Mouse (Mus musculus): ENCODE results near the gene Cdc42bpa.

The Cdc42bpa gene

DNA sequence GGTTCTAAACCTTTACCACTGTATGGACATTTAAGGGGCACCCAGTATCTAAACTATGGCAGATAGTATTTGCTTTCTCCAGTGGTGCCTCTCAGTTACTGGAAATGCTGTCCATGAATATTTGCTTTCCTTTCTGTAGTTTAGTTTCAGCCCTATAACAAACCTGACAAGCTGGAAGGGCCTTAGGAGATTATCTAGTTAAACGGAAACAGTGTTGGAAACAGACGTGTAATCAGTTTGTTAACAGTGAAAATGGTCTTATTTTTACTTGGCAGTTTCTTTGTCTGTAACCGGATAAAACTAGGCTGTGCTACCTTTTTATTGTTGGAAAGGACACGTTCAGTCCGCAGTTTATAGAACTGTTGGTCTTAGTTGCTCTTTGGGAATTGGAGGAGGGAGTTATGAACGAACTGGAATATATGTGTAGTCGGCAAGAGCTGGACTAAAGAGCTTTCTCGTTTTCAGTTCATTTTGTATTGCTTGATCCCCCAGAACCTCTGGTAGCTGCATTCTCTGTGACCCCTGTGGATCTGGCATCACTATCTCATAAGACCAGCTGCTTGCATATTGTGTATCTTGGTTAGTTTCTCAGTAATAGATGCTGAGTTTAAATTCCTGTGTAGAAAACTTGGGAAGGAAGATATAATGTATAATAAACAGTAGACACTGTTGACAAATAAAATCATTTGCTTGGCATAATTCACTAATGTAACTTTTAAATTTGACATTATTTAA is 70.5 kb downstream of the Cdc42bpa start:
- in situ Hi-C loops (cut with MboI, MseI): no loop called here

DNA sequence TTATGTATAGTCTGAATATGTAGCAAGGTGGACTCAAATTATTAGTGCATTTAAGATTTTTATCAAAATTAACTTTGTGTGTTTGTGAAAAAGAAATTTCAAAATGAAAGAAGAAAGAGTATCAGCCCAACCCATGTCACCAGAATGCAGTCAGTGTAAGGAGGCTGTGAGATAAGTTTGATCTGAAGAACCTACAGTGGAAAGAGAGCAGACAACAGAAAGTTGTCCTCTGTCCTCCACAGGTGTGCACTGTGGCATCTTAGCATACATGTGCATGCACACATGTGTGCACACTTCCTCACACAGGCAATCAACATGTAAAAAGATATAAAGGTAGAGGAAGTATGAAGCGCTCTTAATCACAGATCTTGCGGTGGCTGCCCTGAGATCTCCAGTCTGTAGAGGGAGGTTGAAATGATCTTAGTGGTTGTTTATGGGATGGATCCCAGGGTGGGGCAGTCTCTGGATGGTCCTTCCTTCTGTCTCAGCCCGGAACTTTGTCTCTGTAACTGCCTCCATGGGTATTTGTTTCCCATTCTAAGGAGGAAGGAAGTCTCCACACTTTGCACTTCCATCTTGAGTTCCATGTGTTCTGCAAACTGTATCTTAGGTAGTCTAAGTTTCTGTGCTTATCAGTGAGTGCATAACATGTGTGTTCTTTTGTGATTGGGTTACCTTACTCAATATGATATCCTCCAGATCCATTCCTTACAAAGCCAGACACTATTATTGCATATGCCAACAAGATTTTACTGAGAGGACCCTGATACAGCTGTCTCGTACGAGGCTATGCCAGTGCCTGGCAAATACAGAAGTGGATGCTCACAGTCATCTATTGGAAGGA is 71.7 kb downstream of the Cdc42bpa start:
- in situ Hi-C loops (cut with MboI, MseI): no loop called here

DNA sequence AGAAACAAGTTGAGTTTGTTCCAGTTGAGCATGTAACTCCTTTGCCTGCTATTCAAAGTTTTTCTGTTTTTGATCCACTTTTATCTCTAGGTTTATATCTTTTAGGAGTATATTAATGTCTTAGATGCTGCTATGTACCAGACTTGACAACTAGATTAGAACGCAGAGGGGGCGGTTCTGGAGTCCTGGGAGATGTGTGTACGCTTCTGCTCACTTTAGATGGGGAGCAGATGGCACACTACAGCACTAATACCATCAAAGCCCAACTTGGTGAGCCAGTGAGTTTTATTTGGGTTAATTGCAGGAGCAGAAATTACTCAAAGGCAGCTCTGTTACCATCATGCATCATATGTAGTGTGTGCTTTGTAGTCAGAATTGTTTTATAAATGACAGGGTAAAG is 77.2 kb downstream of the Cdc42bpa start:
- in situ Hi-C loops (cut with MboI, MseI): no loop called here

DNA sequence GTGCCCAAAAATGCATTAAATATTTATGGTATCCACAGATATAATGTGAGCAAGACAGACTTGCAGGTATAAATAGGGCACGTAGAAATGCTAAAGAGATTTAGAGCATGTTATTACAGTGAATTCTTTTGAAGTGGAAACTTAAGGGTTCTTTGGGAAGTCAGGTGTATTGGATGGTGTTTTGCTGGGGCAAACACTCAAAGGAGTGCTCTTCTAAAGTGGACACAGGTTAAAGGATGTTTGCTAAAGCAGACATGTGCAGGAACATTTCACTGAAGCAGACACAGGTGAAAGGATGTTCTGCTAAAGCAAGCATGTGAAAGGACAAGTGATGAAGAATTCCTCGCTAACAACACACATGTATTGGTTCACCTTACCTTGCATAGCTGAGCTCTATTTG is 83.9 kb downstream of the Cdc42bpa start:
- in situ Hi-C loops (cut with MboI, MseI): no loop called here

DNA sequence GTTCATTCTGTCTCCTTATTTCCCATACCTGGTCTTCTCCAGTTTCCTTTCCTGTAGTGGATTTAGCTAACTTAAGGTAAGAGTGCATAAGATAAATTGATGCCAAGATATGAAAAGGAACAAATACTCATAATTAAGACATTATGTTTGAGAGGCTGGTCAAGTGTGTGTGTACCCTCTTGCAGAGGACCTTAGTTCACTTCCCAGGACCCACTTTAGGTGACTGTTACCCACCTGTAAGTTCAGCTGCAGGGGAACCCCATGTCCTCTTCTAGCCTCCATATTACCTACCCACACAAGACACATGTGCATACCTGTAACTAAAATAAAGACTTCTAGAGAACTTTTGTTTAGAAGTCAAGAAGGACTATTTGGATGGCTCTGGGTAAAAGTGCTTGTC is 84.9 kb downstream of the Cdc42bpa start:
- in situ Hi-C loops (cut with MboI, MseI): no loop called here

DNA sequence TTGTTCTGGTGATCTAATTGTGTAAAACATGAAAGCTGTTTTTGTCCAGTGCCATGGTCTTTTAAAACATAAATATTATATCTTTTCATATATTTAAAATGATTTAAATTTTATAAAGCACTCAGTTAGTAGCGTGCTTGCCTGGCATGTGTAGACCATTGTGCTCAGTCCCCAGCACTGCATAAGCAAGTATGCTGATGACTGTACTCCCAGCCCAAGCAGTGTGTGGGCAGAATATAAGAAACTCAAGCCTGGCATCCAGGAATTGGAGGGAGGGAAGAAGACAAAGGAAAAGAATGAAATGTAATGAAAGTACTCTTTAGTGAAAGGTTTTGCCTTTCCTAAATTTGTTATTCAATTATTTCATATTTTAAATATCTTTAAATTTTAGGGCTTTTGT is 128.9 kb downstream of the Cdc42bpa start:
- in situ Hi-C loops (cut with MboI, MseI): no loop called here

DNA sequence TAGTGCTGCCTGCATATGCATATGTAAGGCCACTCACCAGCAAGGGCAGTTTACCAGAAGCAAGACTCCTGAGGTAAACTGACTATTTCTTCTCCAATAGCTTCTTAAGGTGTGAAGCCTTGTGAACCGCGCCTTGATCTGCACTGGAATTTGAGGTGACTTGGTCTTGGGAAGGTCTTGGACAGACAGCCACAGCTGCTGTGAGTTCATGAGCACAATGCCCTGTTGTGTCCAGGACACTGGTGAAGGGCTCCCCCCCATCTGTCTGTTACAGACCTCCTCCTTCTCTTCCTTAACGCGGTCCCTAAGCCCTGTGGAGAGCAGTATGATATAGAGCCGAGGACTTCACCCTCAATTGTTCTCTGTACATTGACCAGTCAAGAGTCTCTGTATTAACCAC is 138.2 kb downstream of the Cdc42bpa start:
- in situ Hi-C loops (cut with MboI, MseI): no loop called here

DNA sequence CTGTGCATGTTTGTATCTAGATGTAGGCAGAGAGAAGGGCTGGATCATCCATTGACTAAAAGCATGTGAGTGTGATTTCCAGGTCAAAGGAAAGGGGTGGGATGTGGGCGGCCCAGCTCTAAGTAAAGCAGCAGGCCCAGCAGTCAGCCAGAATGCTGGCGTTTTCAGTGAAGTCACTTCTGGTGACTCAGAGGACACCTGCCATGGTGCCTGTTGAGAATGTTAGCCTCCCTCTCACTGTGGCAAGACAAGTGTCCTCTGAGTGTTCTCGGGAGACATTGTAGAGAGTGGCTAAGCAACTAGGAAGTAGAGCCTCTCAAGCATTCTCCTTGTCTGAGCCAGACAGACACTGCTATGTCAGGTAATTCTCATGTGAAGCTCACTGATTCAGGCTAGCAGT is 144.3 kb downstream of the Cdc42bpa start:
- in situ Hi-C loops (cut with MboI, MseI): no loop called here

DNA sequence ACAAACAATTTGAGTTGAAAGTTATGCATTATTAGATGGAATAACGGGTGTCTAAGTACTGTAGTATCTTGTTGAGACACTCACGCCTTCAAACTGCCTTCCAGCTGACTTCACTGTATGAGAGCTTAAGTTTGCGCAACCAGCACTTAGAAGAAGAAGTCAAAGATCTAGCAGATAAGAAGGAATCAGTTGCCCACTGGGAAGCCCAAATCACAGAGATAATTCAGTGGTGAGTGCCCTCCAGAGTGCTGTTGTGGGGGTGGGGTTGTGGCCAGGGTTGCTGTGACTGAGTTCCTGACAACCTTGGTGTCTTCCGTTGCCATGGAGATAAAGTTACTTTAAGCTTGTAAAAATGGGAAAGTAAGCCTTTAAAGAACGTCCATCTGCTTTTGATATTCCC is 148.8 kb downstream of the Cdc42bpa start:
- in situ Hi-C loops (cut with MboI, MseI): no loop called here

DNA sequence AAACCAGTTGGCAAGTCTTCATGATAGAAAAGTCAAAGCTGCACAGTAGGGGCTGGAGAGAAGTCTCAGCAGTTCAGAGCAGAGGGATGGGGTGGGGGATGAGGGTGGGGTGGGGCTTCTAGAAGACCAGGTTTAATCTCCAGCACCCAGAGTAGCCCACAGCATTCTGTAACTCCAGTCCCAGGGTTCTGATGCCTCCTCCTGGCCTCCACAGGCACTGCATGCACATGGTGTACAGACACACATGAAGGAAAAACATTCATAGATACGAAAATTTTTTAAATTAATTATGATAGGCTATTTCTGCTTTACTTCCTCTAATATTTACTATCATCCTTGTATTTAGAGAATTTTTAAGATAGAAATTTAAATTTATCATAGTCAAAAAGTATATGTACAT is 156.3 kb downstream of the Cdc42bpa start:
- in situ Hi-C loops (cut with MboI, MseI): no loop called here

DNA sequence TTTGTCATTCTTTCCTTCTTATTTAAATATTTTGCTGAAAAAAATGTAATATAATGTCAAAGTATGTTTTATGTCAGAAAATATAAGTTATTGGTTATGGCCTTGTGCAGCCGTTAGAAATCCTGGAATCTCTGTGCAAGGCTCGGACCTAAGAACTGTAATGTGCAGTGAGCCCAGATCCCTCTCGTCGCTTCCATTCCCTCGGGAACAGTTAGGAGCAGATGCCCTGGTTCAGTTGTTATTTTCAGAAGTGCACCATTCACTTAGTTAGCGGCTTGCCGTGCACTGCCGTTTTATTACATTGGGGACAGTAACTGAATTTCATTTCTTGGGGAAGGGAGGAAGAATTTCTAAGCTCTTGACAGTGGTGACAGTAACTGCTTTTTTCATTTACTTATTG is 158.0 kb downstream of the Cdc42bpa start:
- in situ Hi-C loops (cut with MboI, MseI): no loop called here

DNA sequence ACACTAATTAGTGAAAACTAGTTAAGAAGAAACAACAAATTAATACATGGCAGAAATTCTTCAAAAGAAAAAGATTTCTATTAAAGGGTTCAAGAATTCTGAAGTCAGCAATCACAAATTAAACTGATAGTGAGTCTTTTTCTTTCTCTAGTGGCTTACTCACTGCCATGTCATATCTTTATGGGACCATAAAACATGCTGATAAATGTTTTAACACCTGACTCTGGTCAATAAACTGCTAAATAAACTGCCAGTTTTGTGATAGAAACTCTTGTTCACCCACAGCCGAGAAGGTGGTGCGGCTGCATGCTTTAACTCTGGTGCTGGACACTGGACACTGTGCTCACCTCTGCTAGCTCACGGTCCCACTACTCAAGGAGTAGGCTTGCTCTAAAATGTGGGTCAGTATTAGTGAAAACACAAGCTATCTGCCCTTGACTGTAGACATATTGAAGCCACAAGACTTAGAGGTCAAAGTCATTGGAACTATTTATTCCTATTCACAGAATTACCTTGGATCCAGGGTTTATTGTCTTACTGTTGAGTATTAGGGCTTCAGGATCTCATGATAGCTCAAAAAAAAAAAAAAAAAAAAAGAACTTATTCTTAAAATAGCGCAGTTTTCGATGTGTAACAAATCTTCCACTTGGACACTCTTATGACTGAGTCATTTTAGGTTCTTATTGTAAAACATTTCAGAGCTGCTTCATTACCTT is 168.0 kb downstream of the Cdc42bpa start:
- in situ Hi-C loops (cut with MboI, MseI): no loop called here

DNA sequence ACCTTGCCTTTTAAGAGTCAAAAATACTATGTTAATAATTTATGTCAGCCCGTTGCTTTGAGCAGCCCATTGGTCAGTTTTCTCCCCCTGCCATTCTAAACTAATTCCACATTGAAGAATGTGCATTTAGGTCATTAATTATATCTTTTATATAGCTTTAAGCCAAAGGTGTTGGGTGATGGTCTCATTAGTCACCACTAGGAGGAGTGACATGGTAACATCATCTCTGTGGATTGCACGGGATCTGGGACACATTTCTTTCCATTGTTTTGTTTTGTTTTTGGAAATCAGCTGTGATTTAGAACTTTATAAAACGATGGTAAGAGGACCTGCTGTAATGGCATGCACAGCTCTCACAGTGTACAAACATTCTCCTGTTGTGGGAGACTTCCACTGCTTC is 171.1 kb downstream of the Cdc42bpa start:
- in situ Hi-C loops (cut with MboI, MseI): loop anchor here (10.0 kb wide), 1 partner anchor 277 kb away; no protein-coding TSS in a partner anchor

DNA sequence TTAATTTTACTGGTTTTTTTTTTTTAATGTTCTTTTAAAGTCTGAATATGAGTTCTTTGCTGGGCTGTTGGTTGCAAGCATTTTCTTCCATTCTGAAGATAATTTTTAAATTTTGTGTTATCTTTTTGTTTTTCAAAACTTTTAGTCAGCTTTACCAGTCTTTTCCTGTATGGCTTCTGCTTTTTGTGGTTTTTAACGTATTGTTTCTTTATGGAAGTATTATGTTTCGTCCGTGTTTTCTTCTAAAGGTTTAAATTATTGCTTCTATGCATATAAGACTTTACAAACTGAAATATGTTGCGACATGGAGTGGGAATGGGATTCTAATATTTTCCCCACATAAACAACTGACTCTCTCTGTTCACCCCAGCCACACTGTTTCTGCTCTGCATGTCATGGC is 171.9 kb downstream of the Cdc42bpa start:
- in situ Hi-C loops (cut with MboI, MseI): loop anchor here (10.0 kb wide), 1 partner anchor 277 kb away; no protein-coding TSS in a partner anchor

DNA sequence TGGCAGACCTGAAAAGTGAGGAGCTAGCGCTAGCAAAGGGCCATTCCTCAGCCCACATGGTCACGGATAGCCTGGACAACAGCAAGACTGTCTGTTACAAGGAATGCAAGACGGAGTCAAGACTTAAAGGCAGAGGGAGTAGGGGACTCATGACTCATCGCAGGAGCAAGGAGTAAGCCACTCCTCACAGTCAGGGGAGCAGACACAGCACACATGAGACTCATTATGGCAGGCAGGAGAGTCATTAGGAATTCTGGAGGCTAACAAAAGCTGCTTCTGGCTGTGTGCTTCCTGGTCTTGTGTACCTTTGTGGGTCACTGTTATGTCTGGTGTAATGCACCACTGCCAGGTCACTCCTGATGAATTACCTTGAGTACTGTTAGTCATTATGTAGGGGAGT is 178.9 kb downstream of the Cdc42bpa start:
- in situ Hi-C loops (cut with MboI, MseI): loop anchor here (10.0 kb wide), 1 partner anchor 284 kb away; no protein-coding TSS in a partner anchor

DNA sequence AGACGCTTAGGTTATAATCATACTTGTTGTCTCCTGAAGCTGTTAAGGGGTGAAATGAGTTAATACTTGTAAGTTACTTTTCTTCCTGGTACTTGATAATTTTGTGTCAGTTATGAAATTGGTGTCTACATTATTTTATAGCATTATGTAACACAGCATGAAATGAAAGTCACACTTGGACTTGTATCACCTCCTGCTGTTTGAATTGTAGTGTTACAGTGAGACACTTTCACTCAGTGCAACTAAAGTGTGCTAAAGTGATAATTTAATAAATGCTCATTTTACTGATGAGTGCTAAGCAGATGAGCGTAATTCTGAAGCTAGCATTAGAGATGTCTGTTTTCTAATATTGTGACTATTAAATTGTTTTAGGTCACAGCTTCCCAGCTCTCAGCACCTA is 180.7 kb downstream of the Cdc42bpa start:
- in situ Hi-C loops (cut with MboI, MseI): no loop called here

DNA sequence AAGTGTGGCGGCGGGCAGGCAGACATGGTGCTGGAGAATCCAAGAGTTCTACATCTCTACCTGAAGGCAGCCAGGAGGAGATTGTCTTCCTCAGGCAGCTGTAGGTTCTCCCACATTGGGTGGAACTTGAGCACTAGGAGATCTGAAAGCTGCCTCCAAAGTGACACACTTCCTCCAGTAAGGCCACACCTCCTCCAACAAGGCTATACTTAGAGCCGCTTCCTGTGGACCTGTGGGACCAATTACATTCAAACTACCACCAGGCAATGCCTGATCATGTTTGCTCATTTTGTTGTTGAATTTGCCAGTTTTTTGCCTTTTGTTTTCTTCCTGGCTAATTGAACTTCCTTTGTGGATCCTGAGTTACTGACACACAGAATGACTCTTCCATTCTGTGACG is 187.8 kb downstream of the Cdc42bpa start:
- in situ Hi-C loops (cut with MboI, MseI): no loop called here

DNA sequence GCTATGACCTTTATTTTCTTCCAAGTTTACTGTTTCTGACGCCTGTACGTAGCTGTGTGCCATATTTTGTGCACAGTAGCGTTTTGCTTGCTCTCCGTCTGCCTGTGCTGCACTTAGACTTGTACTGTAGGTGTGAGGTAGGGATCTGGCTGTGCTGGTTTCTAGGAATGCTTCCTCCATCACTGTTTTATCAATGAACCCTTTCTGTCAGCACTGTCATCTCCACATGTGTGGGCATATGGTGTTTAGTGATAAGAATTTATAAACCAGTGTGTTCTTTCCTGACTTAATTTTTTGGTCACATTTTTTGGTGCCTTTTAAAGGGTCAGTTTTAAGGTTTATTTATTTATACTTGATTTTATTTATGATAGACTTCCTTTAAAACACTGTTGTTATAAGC is 188.3 kb downstream of the Cdc42bpa start:
- in situ Hi-C loops (cut with MboI, MseI): no loop called here

DNA sequence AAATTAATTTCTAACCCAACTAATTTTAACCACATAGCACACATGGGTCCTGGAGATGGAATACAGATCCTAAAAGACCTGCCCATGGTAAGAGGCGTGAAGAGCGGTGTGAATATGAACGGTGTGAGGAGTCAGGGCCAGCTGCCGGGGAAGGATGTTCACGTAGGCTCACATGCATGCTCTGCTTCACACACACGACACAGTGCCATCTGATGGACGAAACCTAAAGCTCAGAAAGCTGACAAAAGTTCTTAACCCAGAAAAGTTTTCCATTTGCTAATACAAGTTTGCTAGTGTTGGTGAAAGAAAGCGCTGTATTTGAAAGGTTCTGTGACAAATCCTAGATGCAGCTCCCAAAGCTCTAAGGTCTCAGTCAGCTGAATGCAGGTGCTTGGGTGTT is 190.9 kb downstream of the Cdc42bpa start:
- in situ Hi-C loops (cut with MboI, MseI): loop anchor here (25.0 kb wide), 1 partner anchor 1911 kb away; no protein-coding TSS in a partner anchor

DNA sequence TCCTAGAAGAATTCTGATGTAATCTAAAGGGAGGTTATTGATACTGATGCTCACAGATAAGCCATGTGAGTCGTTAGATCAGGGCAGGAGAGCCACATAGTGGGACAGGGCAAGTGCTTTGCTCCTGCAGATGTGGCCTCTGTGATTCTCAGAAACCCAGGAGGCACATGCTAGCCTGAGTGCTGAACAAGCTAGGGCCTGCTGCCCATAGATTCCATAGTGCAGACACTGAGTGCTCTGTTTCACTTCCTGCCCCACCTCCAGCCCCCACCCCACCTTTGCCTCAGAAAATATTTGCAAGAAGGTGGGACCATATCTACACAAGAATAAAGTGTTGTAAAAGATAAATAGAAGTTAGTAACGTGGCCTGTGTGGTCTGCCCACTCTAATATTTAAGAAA is 198.4 kb downstream of the Cdc42bpa start:
- in situ Hi-C loops (cut with MboI, MseI): loop anchor here (25.0 kb wide), 1 partner anchor 1904 kb away; no protein-coding TSS in a partner anchor

DNA sequence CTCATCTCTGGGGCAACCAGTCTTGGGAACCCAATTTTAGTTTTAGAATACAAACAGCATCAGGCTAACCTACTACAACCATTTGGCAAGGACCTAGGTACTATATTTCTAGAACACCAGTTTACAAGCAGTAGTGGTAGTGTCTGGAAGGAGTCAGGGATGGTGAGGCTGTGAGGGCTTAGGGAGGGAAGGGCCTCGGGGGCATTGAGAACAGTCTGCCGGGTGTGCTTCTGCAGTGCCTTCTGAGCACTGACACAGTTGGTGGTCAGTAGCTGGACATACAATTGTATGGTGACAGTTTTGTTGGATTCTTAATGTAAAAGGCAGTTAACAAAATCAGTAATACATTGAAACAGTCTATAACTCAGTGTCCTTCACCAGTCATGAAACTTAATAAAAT is 200.3 kb downstream of the Cdc42bpa start:
- in situ Hi-C loops (cut with MboI, MseI): loop anchor here (25.0 kb wide), 1 partner anchor 1902 kb away; no protein-coding TSS in a partner anchor

DNA sequence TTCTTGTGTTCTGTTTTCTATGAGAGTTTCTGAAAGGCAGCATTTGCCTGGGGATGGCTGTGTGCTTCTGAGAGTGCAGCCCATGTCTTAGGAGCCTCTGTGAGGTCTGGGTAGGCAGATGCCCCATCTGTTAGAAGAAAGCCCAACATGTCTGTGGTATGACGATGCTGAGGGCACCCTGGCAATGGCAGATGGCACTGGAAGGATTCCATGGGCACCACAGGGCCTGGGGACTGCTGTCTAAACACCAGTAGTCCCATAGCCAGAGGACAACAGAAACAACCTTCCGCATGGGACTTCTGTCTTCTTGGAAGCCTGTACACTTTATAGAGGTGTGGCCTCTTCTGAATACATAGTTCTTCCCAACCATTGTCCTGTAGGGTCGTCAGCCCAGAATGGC is 200.9 kb downstream of the Cdc42bpa start:
- in situ Hi-C loops (cut with MboI, MseI): loop anchor here (25.0 kb wide), 1 partner anchor 1901 kb away; no protein-coding TSS in a partner anchor
